Mouse (Mus musculus): Measurements from ENCODE around the gene Vwa3a.

Vwa3a gene

GRCm38 (mm10) chr7:120836361-120836760 lies 97.2 kb downstream of the Vwa3a start:
- DNase-seq (ENCODE audit: low spot score in 2 of 2), result no peak

- no peak for DNase-seq (ENCODE audit: low spot score in 2 of 2)
These were observed 99.5 kb downstream of the Vwa3a start for GRCm38 (mm10) chr7:120838436-120839160.

DNA sequence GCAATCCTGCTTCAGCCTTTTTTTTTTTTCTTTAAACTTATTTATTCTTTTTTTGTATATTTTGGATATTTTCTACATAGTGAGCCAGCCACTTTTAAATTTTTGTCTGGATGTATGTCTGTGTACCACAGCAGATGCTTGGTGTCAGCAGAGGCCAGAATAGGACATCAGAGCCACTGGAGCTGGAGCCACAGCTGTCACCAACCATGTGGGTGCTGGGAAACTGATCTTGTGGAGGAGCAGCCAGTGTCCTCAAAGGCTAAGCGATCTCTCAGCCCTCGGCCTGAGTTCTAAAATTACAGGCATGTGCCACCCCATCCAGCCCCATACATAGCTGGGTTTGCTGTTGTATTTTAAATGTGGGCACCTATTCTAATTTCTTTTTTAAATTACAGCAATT lies 100.7 kb downstream of the Vwa3a start:
- no peak for DNase-seq (ENCODE audit: low spot score in 2 of 2)

GRCm38 (mm10) chr7:120842345-120843036 lies 103.4 kb downstream of the Vwa3a start, which contains the start of gene Eef2k:
Gene Eef2k, plus strand, starts transcription at chr7:120842831.
- DNase-seq (ENCODE audit: low spot score in 2 of 2), result peak; percentile 88

DNA sequence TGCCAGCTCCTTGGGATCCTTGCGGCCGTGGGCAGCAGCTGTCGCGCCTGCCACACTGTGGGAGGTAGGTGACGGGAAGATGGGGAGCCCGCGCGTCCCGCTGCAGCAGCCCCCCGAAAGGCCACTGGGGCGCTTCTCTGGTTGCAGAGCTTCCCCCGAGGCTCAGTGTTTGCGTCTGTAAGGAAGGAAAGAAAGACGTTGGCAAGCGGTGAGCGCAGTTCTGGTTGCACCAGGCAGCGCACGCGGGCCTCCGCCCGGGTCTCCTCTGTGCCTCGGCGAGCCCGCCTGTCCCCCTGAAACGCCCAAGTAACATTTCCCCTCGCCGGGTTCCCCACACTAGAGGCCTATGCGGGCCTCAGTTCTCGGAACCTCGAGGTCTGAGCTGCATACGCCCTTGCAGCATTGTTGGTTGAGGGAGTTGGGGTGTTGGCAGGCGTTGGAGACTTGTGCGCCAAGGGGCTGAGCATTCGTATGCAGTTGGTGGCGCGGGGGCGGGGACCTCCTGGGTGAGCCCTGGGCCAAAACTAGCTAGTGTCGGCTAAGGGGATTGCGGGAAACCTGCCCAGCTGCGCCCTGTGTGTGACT lies 104.0 kb downstream of the Vwa3a start:
- peak; percentile 86 to 91 for DNase-seq (ENCODE audit: low spot score in 2 of 2)

DNA sequence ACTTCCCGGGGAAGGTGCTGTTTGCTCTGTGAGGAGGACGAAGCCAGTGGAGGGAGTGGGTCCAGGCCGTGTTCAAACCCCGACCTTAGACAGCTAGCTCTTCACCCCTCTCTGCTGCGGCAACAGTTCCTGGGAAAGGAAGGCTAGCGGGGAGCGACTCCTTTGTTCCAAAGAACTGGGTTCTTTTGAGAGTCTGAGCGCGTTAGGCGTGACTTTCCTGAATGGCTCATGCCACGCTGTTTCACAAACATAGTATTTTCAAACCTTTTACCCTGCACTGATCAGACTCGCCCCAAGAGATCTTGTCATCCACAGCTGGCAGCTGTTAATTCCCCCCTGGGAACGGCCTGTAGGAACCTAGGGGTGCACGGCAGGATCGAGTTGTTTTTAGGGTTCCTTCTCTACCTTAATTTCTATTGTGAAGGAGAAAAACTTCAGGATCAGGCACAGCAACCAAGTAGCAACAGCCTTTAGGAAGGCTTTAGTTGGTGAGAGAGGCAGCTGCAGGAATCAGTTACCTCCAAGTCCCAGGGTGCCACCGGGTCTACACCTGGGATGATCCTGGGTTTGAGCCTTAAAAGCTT lies 104.8 kb downstream of the Vwa3a start:
- peak in 1 of 2 experiments; percentile 26 for DNase-seq (ENCODE audit: low spot score in 2 of 2)

DNA sequence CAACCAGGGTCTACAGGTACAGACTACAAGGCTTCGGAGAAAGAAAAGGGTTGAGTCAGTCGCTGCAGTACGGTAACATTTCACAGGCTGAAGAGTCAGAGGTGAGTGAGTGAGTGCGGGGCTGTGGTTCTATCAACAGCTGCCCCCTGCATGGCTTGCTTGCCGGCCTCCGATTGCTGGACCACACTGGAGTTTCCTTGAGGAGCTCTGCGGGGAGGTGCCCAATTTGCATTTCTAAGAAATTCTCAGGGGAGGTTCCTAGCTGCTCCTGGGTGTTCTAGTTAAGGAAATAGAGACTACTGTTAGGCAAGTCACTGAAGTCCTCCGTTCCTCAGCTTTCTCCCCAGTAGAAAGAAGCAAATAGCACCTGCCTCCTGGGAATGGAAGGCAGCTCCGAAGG lies 105.6 kb downstream of the Vwa3a start:
- no peak for DNase-seq (ENCODE audit: low spot score in 2 of 2)

DNA sequence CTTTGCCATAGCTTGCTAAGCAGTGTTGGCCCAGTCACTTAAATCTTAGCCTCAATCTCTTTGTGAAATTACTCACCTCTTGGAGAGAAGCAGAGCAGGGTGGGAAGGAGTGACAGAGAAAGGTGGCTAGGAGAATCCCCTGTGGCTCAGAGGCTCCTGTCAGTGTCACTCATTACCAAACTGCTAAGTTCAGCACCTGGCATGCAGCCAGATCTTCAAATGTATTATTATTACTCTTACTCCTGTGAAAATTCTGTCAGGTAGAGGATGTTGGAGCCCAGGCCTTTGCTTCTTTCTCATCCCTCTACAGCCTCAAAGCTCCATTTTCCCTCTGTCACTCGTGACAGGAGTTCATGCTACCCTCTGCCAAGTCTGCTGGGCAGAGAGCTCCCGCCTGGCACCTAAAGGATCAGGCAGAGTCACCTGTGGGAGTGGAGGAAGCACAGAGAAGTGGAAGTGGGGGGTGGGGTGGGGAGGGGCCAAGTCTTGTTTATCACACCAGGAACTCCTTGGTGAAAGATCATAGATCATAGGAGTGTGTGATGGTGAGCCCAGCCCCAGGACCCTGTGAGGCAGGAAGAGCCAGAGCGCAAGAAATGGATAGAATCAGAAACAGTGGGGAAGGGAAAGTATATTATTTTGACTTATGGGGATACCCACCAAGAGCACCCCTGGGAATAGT lies 109.9 kb downstream of the Vwa3a start:
- DNase-seq (ENCODE audit: low spot score in 2 of 2), result no peak

GRCm38 (mm10) chr7:120850165-120850564 lies 111.0 kb downstream of the Vwa3a start:
- DNase-seq (ENCODE audit: low spot score in 2 of 2), result no peak

Measured in frontal cortex, postnatal 36 days (tissue).